Mouse (Mus musculus) testis, adult 2 months (tissue): Measurements from ENCODE around the gene Csrnp2.

Source experiments
- CTCF ChIP-seq: fragments of 200-500 bp; IDR thresholded peaks from 2 replicates; pipeline ENCODE4 v1.5.1; 2012; ENCODE audit warnings: low read depth, mild to moderate bottlenecking, inconsistent platforms, low read length, moderate library complexity; ENCODE audit not compliant: control insufficient read depth, insufficient read depth, insufficient replicate concordance
- POLR2A ChIP-seq: fragments of 200-500 bp; IDR thresholded peaks from 2 replicates; pipeline ENCODE4 v1.6.1; 2012; ENCODE audit warnings: low read depth, mild to moderate bottlenecking, inconsistent platforms, low read length, moderate library complexity; ENCODE audit not compliant: control insufficient read depth

- no peak for TF ChIP-seq CTCF
- TF ChIP-seq POLR2A, result no peak
Observed at GRCm38 (mm10) chr15:100452486-100452885, 42.8 kb downstream of the Csrnp2 start.
